Mouse (Mus musculus): Measurements from ENCODE around the gene Dytn.

Gene Dytn

GRCm38 (mm10) chr1:63686827-63687226 lies at the start of gene Dytn:
Gene Dytn, minus strand, starts transcription at chr1:63686927.
- peak; percentile 51 for DNase-seq

GRCm38 (mm10) chr1:63730240-63730771 lies 43.6 kb upstream of the Dytn start, which contains the start of the genes Mdh1b and Fastkd2:
Gene Mdh1b, minus strand, starts transcription at chr1:63730318.
Gene Fastkd2, plus strand, starts transcription at chr1:63730614.
- DNase-seq: peak; percentile 99

- DNase-seq: no peak
These were observed 43.1 kb upstream of the Dytn start for GRCm38 (mm10) chr1:63729796-63730195.

- DNase-seq: no peak
These were observed 33.4 kb upstream of the Dytn start for GRCm38 (mm10) chr1:63720161-63720560.

- peak; percentile 14 for DNase-seq
These were observed 22.1 kb upstream of the Dytn start for GRCm38 (mm10) chr1:63708876-63709275.

- DNase-seq: peak; percentile 43
These were observed 19.0 kb upstream of the Dytn start for GRCm38 (mm10) chr1:63705733-63706132.

- DNase-seq: peak; percentile 30
These were observed 10.1 kb upstream of the Dytn start for GRCm38 (mm10) chr1:63696861-63697260.

GRCm38 (mm10) chr1:63675975-63676374 lies 10.8 kb downstream of the Dytn start:
- no peak for DNase-seq

- no peak for DNase-seq
These were observed 17.9 kb downstream of the Dytn start for GRCm38 (mm10) chr1:63668852-63669160.

GRCm38 (mm10) chr1:63667949-63668851 lies 18.5 kb downstream of the Dytn start:
- DNase-seq: no peak

- no peak for DNase-seq
These were observed 19.4 kb downstream of the Dytn start for GRCm38 (mm10) chr1:63667201-63667948.

GRCm38 (mm10) chr1:63666089-63666488 lies 20.6 kb downstream of the Dytn start:
- no peak for DNase-seq

- DNase-seq: peak; percentile 40
These were observed 27.1 kb downstream of the Dytn start for GRCm38 (mm10) chr1:63659591-63659990.

- DNase-seq: no peak
These were observed 28.7 kb downstream of the Dytn start for GRCm38 (mm10) chr1:63658016-63658415.

- no peak for DNase-seq
These were observed 46.8 kb downstream of the Dytn start for GRCm38 (mm10) chr1:63639921-63640320.

GRCm38 (mm10) chr1:63630390-63630789 lies 56.3 kb downstream of the Dytn start:
- DNase-seq: peak; percentile 82

GRCm38 (mm10) chr1:63628211-63628610 lies 58.5 kb downstream of the Dytn start:
- DNase-seq: no peak

- DNase-seq: no peak
These were observed 71.1 kb downstream of the Dytn start, which contains the start of gene Gm39653 for GRCm38 (mm10) chr1:63615668-63616067. Gene Gm39653, plus strand, starts transcription at chr1:63615968.

GRCm38 (mm10) chr1:63614594-63614993 lies 72.1 kb downstream of the Dytn start:
- DNase-seq: no peak

- DNase-seq: no peak
These were observed 77.1 kb downstream of the Dytn start for GRCm38 (mm10) chr1:63609613-63610012.

GRCm38 (mm10) chr1:63603870-63604500 lies 82.7 kb downstream of the Dytn start:
- DNase-seq: no peak

- DNase-seq: peak; percentile 35
These were observed 99.9 kb downstream of the Dytn start for GRCm38 (mm10) chr1:63586869-63587268.

- no peak for DNase-seq
These were observed 107.6 kb downstream of the Dytn start for GRCm38 (mm10) chr1:63579153-63579552.

Measured in heart, adult 11 months (tissue).